Mouse (Mus musculus): Measurements from ENCODE around the gene Spock2.

DNA sequence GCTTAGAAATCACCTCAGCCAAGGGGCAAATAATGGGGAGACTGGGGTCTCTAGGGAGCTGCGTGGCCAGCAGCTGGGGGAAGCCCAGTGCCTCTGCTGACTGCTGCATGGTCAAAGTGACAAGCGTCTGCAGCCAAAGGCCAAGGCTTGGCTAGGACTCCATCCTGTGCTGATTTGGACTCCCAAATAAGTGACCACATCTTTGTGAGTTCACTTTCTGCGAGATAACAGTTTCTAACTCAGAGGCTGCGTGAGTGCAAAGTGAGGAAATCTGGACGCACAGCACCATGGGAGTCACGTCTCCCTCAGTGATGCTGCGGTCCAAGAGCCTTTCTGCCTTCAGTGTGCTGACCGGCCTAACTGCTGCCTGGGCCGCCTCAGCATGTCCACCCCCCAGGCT is 22.3 kb downstream of the Spock2 start:
- no peak for TF ChIP-seq USF1 (IDR thresholded peaks at IDR 0.05; ENCODE audit: low read depth)
- TF ChIP-seq POLR2A (IDR thresholded peaks at IDR 0.05; ENCODE audit: insufficient read length, low read depth) = no peak
- TF ChIP-seq MYOD1 (IDR thresholded peaks at IDR 0.05; ENCODE audit: control insufficient read depth in 1 of 3, insufficient read length in 2 of 3, low read depth in 2 of 3) = no peak
- TF ChIP-seq MYOG (IDR thresholded peaks at IDR 0.05; ENCODE audit: control insufficient read depth in 1 of 3, insufficient read depth in 1 of 3, insufficient read length in 2 of 3, low read depth in 2 of 3) = no peak
- no peak for TF ChIP-seq MAX (IDR thresholded peaks at IDR 0.05; ENCODE audit: low read depth)
- TF ChIP-seq POLR2AphosphoS2 (IDR thresholded peaks at IDR 0.05; ENCODE audit: insufficient read length, low read depth) = no peak
- no peak for TF ChIP-seq E2F4 (IDR thresholded peaks at IDR 0.05; ENCODE audit: insufficient read depth)
- no peak for TF ChIP-seq SRF (IDR thresholded peaks at IDR 0.05; ENCODE audit: control insufficient read depth, insufficient read length, low read depth)
- TF ChIP-seq TCF3 (IDR thresholded peaks at IDR 0.05; ENCODE audit: insufficient read length, low read depth) = no peak
- TF ChIP-seq TCF12 (IDR thresholded peaks at IDR 0.05; ENCODE audit: insufficient read depth, poor library complexity, severe bottlenecking) = no peak
- no peak for TF ChIP-seq CEBPB (IDR thresholded peaks at IDR 0.05; ENCODE audit: insufficient read depth, poor library complexity, severe bottlenecking)
- no peak for TF ChIP-seq REST (IDR thresholded peaks at IDR 0.05; ENCODE audit: insufficient read depth, insufficient read length)
